Mouse (Mus musculus) forelimb bud, embryonic 11.5 days (tissue): ENCODE measurements around the gene Nat8.
"Not testable (repeated sequence)": the region's sequence is repeated elsewhere in the genome, so short reads cannot be mapped to it uniquely, and the experiment has no call there.

Experiments
- DNase-seq: peaks from one replicate; pipeline ENCODE4 v3.0.0-alpha.2; 2012; ENCODE audit warnings: low read depth, low spot score

Nat8 gene

GRCm38 (mm10) chr6:85836827-85837226, 4.9 kb upstream of the Nat8 start:
- DNase-seq: not testable (repeated sequence)

GRCm38 (mm10) chr6:85836098-85836497, 4.2 kb upstream of the Nat8 start:
- DNase-seq: not testable (repeated sequence)

- DNase-seq: not testable (repeated sequence)
Measured at GRCm38 (mm10) chr6:85835104-85835503, 3.2 kb upstream of the Nat8 start.

- DNase-seq: not testable (repeated sequence)
Measured at GRCm38 (mm10) chr6:85834504-85835100, 2.7 kb upstream of the Nat8 start.

- no peak for DNase-seq
Measured at GRCm38 (mm10) chr6:85829462-85829861, 2.4 kb downstream of the Nat8 start.

- DNase-seq: no peak
Measured at GRCm38 (mm10) chr6:85825886-85826285, 6.0 kb downstream of the Nat8 start.

- DNase-seq: no peak
Measured at GRCm38 (mm10) chr6:85823382-85824090, 8.3 kb downstream of the Nat8 start.

GRCm38 (mm10) chr6:85822286-85822685, 9.6 kb downstream of the Nat8 start:
- no peak for DNase-seq

- DNase-seq: no peak
Measured at GRCm38 (mm10) chr6:85820837-85821236, 11.0 kb downstream of the Nat8 start, which contains the start of the genes Nat8f6 and Nat8f5. TSS of gene Nat8f6 (minus strand) at chr6:85820954. TSS of gene Nat8f5 (minus strand) at chr6:85820972.

GRCm38 (mm10) chr6:85818338-85818737, 13.5 kb downstream of the Nat8 start:
- no peak for DNase-seq

GRCm38 (mm10) chr6:85813339-85813738, 18.5 kb downstream of the Nat8 start:
- no peak for DNase-seq

GRCm38 (mm10) chr6:85810942-85811537, 20.8 kb downstream of the Nat8 start:
- DNase-seq: not testable (repeated sequence)

GRCm38 (mm10) chr6:85810514-85810913, 21.4 kb downstream of the Nat8 start:
- not testable (repeated sequence) for DNase-seq

GRCm38 (mm10) chr6:85809784-85810183, 22.1 kb downstream of the Nat8 start:
- not testable (repeated sequence) for DNase-seq

- DNase-seq: not testable (repeated sequence)
Measured at GRCm38 (mm10) chr6:85803180-85803579, 28.7 kb downstream of the Nat8 start.
